Mouse (Mus musculus): ENCODE measurements around the gene Gm28308. TPM values are rescaled to one million over a fixed set of nuclear protein-coding genes. Genes with fewer than 3 reads are reported as not detected.

The Gm28308 gene
- total and polyA plus RNA-seq, 3 experiments = not detected

GRCm38 (mm10) chr6:52173648-52174047 is 39.5 kb downstream of the Gm28308 start:
- H3K27me3 ChIP-seq (ENCODE audit: control insufficient read depth in 1 of 2, insufficient read depth in 2 of 2, low read length in 2 of 2) = no peaks in the 10 kb centered on the region
- H3K79me2 ChIP-seq (ENCODE audit: control insufficient read depth, insufficient read depth, low read length, poor library complexity) = no peaks in the 10 kb centered on the region

GRCm38 (mm10) chr6:52172501-52172900 is 40.6 kb downstream of the Gm28308 start:
- no peak overlapping the region for H3K4me3 ChIP-seq (ENCODE audit: control insufficient read depth in 1 of 2, insufficient read depth in 1 of 2, low read depth in 2 of 2, low read length in 2 of 2)
- no peak overlapping the region for H3K9ac ChIP-seq (ENCODE audit: control insufficient read depth, low read depth, low read length, poor library complexity, severe bottlenecking)
- no peak for TF ChIP-seq USF1 (IDR thresholded peaks at IDR 0.05; ENCODE audit: low read depth, low read length)
- no peaks in the 10 kb centered on the region for H3K27me3 ChIP-seq (ENCODE audit: control insufficient read depth in 1 of 2, insufficient read depth in 2 of 2, low read length in 2 of 2)
- H3K9me3 ChIP-seq (replicated peaks; ENCODE audit: insufficient read depth, low read length) = no peaks in the 10 kb centered on the region
- no peaks in the 10 kb centered on the region for H3K79me2 ChIP-seq (ENCODE audit: control insufficient read depth, insufficient read depth, low read length, poor library complexity)
- H3K27ac ChIP-seq (ENCODE audit: control insufficient read depth, low read depth, low read length) = no peak overlapping the region
- no peaks in the 10 kb centered on the region for H3K4me1 ChIP-seq (ENCODE audit: control insufficient read depth in 1 of 2, insufficient read depth in 2 of 2, low read length in 2 of 2)
- H3K36me3 ChIP-seq (ENCODE audit: control insufficient read depth in 1 of 2, insufficient read depth in 2 of 2, low read length in 2 of 2) = no peaks in the 10 kb centered on the region
- DNase-seq (ENCODE audit: low read depth, low spot score) = no peak

More at GRCm38 (mm10) chr6:52173648-52174047, 39.5 kb downstream of the Gm28308 start:
- no peak for TF ChIP-seq HCFC1 (IDR thresholded peaks at IDR 0.05; ENCODE audit: low read depth, low read length)
- TF ChIP-seq KAT2A (conservative IDR thresholded peaks at IDR 0.05; ENCODE audit: low read depth, low read length) = no peak
- TF ChIP-seq ZKSCAN1 (IDR thresholded peaks at IDR 0.05; ENCODE audit: low read depth, low read length) = no peak
- no peak for TF ChIP-seq GATA1 (IDR thresholded peaks at IDR 0.05; ENCODE audit: low read depth, low read length)
- TF ChIP-seq USF1 (IDR thresholded peaks at IDR 0.05; ENCODE audit: low read depth, low read length) = no peak
- Histone ChIP-seq H3K9ac (ENCODE audit: control insufficient read depth, low read depth, low read length, poor library complexity, severe bottlenecking) (no peak overlapping the region), H3K36me3 (ENCODE audit: control insufficient read depth in 1 of 2, insufficient read depth in 2 of 2, low read length in 2 of 2) (no peaks in the 10 kb centered on the region), H3K27ac (ENCODE audit: control insufficient read depth, low read depth, low read length) (no peak overlapping the region), H3K9me3 (replicated peaks; ENCODE audit: insufficient read depth, low read length) (no peaks in the 10 kb centered on the region), H3K4me3 (ENCODE audit: control insufficient read depth in 1 of 2, insufficient read depth in 1 of 2, low read depth in 2 of 2, low read length in 2 of 2) (no peak overlapping the region), H3K4me1 (ENCODE audit: control insufficient read depth in 1 of 2, insufficient read depth in 2 of 2, low read length in 2 of 2) (no peaks in the 10 kb centered on the region)
- no peak for DNase-seq (ENCODE audit: low read depth, low spot score)

- H3K79me2 ChIP-seq (ENCODE audit: control insufficient read depth, insufficient read depth, low read length, poor library complexity) = no peaks in the 10 kb centered on the region
- no peaks in the 10 kb centered on the region for H3K27me3 ChIP-seq (ENCODE audit: control insufficient read depth in 1 of 2, insufficient read depth in 2 of 2, low read length in 2 of 2)
- no peaks in the 10 kb centered on the region for H3K9me3 ChIP-seq (replicated peaks; ENCODE audit: insufficient read depth, low read length)
- no peaks in the 10 kb centered on the region for H3K4me1 ChIP-seq (ENCODE audit: control insufficient read depth in 1 of 2, insufficient read depth in 2 of 2, low read length in 2 of 2)
- TF ChIP-seq CHD2 (IDR thresholded peaks at IDR 0.05; ENCODE audit: low read length) (no peak), BHLHE40 (IDR thresholded peaks at IDR 0.05; ENCODE audit: borderline replicate concordance, low read depth, low read length) (no peak), TCF12 (IDR thresholded peaks at IDR 0.05; ENCODE audit: low read depth, low read length) (no peak), JUND (IDR thresholded peaks at IDR 0.05; ENCODE audit: low read depth, low read length) (no peak), GABPA (IDR thresholded peaks at IDR 0.05; ENCODE audit: low read depth, low read length) (no peak), NRF1 (IDR thresholded peaks at IDR 0.05; ENCODE audit: insufficient read depth, low read depth, low read length, poor library complexity, severe bottlenecking) (no peak), NELFE (IDR thresholded peaks at IDR 0.05; ENCODE audit: low read depth, low read length) (no peak), ETS1 (IDR thresholded peaks at IDR 0.05; ENCODE audit: low read depth, low read length) (no peak), MAX (IDR thresholded peaks at IDR 0.05; ENCODE audit: low read length) (no peak), SMC3 (IDR thresholded peaks at IDR 0.05; ENCODE audit: low read depth, low read length) (no peak)
- no peak overlapping the region for H3K9ac ChIP-seq (ENCODE audit: control insufficient read depth, low read depth, low read length, poor library complexity, severe bottlenecking)
- H3K4me3 ChIP-seq (ENCODE audit: control insufficient read depth in 1 of 2, insufficient read depth in 1 of 2, low read depth in 2 of 2, low read length in 2 of 2) = no peak overlapping the region
- no peak for DNase-seq (ENCODE audit: low read depth, low spot score)
- H3K36me3 ChIP-seq (ENCODE audit: control insufficient read depth in 1 of 2, insufficient read depth in 2 of 2, low read length in 2 of 2) = no peaks in the 10 kb centered on the region
- no peak overlapping the region for H3K27ac ChIP-seq (ENCODE audit: control insufficient read depth, low read depth, low read length)
Observed at GRCm38 (mm10) chr6:52171938-52172337, 41.2 kb downstream of the Gm28308 start.
